Mouse (Mus musculus) adrenal gland, adult 2 months (tissue): Measurements from ENCODE around the gene Aoc1. TPM values are rescaled to one million over a fixed set of nuclear protein-coding genes. Genes with fewer than 3 reads are reported as not detected.
A peak's percentile ranks its signal among the peaks of the same experiment; 100 is the strongest.

Experiments used
- DNase-seq: peaks from one replicate; pipeline ENCODE4 v3.0.0; 2021
- long read RNA-seq: library from polyadenylated mRNA; stranded (forward); transcript quantifications from one replicate; pipeline ENCODE4 v2.0.0, GENCODE M21; 2021
- polyA plus RNA-seq: library from polyadenylated mRNA; depleted of rRNA; stranded (reverse); fragments of >200 nt; gene quantifications from 2 replicates; pipeline ENCODE4 v1.2.3, GENCODE M21; 2012; rRNA removed
- total RNA-seq, 2 experiments: library from RNA; stranded (reverse); gene quantifications; 2 replicates each; pipeline ENCODE4 v1.2.3; 2021

Aoc1 gene
- total RNA-seq, result not detected
- not detected in 2 replicates for polyA plus RNA-seq
- long read RNA-seq, result 0 reads

- DNase-seq, result no peak
Observed at GRCm38 (mm10) chr6:48872596-48872995, at the start of gene Aoc1. Aoc1 (plus strand) TSS chr6:48872896.

DNA sequence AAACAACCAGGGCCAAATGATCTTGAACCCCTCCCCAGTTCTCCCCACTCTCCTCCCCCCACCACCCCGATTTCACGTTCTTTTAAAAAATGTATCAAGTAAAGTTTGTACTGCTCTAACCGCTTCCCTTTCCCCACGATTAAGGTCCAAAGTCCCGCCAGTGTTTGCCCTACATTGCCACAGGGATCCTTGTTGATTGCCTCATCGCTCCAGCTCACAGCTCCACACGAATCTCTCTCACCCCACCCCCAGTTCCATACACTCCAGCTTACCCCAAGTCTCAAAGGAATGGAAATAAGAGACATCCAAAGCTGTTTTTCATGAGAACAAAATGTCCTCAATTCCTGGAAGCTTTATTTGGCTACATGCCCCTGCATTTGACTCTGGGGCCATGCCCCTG, 47.7 kb upstream of the Aoc1 start:
- no peak for DNase-seq

DNA sequence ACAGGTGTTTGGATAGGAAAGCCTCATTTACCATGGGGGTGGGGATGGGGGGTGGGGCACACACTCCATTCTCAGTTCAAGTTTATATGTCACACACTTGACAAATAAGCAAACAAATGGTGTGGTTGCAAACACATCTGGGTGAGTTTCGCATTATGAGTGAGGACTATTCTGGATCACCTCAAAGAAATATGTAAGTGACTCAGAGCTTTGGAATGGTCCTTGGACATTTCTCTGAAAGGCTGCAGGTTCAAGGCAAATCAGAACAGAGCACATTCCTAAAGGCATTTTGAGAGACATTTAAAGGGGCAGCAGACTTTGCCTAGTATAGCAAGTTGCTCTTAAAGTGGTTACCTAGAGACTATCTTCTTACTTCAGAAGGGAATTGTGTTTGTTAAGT, 43.7 kb upstream of the Aoc1 start:
- DNase-seq, result peak; percentile 54

DNA sequence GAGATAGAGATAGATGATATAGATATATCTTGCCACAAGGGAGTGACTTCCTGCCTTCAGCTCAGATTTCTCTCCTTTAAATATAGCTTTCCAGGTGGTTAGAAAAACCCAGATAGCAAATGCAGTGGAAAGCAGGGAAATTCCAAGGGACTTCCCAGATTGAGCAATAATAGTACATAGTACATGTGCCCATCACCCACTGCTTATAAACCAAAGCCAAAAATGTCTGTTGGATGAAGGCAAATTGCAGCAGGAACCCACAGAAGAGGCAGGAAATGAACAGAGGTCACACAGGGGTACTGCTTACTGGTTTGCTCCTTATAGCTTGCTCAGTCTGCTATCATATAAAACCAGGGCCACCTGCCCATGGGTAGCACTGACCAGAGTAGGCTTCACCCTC, 43.0 kb upstream of the Aoc1 start:
- no peak for DNase-seq

DNA sequence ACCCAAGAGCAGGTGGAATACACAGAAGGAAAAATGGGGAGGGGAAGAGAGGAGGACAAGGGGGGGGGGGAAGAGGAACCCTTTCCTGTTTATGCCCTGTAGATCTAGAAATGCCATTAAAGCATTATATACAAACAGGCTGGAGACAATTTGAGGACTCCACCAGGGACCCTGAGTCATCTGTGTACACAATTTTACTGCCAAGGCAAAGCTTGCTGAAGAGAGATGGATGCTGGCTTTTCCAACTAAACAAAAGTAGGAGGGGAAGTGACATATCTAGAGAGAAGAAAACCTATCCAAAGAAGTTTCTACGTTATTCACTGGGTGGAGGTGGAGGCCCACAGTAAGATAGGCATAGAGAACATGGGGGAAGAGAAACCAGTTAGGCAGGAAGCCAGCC, 42.5 kb upstream of the Aoc1 start:
- peak; percentile 37 for DNase-seq

- DNase-seq, result peak; percentile 67
Observed at GRCm38 (mm10) chr6:48831141-48831540, 41.6 kb upstream of the Aoc1 start.

GRCm38 (mm10) chr6:48832426-48832825, 40.3 kb upstream of the Aoc1 start:
- no peak for DNase-seq

GRCm38 (mm10) chr6:48833515-48833914, 39.2 kb upstream of the Aoc1 start:
- no peak for DNase-seq

GRCm38 (mm10) chr6:48835241-48835640, 37.5 kb upstream of the Aoc1 start:
- no peak for DNase-seq

GRCm38 (mm10) chr6:48836146-48836545, 36.5 kb upstream of the Aoc1 start:
- no peak for DNase-seq

- no peak for DNase-seq
Observed at GRCm38 (mm10) chr6:48837516-48837915, 35.2 kb upstream of the Aoc1 start.

DNA sequence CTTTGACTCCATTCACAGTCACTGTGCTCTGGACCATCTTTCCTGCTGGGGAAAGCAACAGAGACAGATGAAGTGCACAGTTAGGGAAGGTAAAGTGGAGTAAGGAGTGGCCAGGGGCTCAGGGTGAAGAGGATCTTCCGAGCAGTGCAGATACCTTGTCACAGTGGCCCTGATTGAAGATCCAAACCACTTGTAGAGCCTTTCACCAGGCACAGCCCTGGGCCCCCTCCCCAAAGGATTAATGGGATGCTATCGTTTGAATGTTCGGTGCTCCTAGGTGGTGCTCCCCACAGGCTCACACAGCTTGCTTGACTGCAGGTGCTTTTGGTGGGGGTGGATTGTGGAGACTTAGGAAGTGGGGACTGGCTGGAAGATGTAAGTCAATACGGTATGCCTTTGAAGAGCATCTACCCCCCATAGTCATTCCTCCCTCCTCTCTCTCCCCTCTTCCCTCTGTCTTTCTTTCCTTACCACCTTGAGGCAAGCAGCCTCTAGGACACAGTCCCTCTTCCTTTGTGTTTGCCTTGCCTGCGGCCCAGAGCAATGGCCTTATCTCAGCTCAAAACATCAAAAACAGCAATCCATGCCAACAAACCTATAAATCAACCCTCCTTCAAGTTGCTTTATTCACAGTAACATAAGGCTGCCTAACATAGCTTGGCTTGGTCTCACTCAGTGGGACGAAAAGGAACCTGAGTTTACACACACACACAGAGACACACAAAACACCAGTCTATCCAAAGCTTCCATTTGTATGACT, 34.2 kb upstream of the Aoc1 start:
- peak; percentile 49 for DNase-seq

- peak; percentile 69 for DNase-seq
Observed at GRCm38 (mm10) chr6:48840371-48840969, 32.2 kb upstream of the Aoc1 start, which contains the start of gene Tmem176a. Tmem176a (plus strand) TSS chr6:48840919.

- peak; percentile 98 for DNase-seq
Observed at GRCm38 (mm10) chr6:48840973-48841625, 31.6 kb upstream of the Aoc1 start, which contains the start of gene Tmem176b. Tmem176b (minus strand) TSS chr6:48841496.

DNA sequence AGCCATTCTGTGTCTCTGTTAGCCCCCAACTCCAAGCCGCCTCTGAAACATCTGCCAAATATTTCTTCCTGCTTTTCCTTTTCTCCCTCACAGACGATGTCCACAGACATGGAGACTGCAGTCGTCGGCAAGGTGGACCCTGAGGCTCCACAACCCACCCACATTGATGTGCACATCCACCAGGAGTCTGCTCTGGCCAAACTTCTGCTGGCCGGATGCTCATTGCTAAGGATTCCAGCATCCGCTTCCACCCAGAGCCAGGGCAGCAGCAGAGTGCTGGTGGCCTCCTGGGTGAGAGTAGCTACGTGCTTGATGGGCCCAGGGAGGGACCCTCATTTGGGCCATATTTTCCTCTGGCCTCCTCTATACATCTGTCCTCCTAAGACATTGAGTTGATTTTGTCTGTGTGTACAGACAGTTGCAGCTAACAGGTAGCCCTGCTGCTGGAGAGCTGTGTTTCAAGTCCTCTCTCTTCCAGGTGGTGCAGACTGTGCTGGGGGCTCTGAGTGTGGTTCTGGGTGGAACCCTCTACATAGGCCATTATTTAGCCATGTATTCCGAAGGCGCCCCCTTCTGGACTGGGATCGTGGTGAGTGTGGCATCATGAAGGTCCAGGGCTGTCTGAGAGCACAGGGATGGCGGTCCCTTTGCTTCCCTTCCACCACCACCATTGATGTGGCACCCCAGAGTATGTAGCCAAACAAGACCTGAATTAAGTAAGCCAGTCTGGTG, 30.4 kb upstream of the Aoc1 start:
- DNase-seq, result peak; percentile 77

GRCm38 (mm10) chr6:48845086-48845485, 27.6 kb upstream of the Aoc1 start:
- DNase-seq, result peak; percentile 0

GRCm38 (mm10) chr6:48851820-48852491, 20.7 kb upstream of the Aoc1 start:
- DNase-seq, result peak; percentile 71

- no peak for DNase-seq
Observed at GRCm38 (mm10) chr6:48854155-48854554, 18.5 kb upstream of the Aoc1 start.

- DNase-seq, result no peak
Observed at GRCm38 (mm10) chr6:48857613-48858302, 14.9 kb upstream of the Aoc1 start.

GRCm38 (mm10) chr6:48860130-48860815, 12.4 kb upstream of the Aoc1 start:
- DNase-seq, result peak; percentile 74
